Mouse (Mus musculus) midbrain, embryonic 16.5 days (tissue): ENCODE measurements around the gene Ucn. TPM values are rescaled to one million over a fixed set of nuclear protein-coding genes. Genes with fewer than 3 reads are reported as not detected.

Source experiments
- ATAC-seq: fragments of 200-750 bp; cut with Nextera tagmentation; 2 replicates; pipeline ENCODE4 v1.8.0; 2017; ENCODE audit warnings: moderate TSS enrichment
- H3K27ac ChIP-seq: fragments of 300-500 bp; sonication (generic); 2 replicates; pipeline ENCODE4 v1.5.1; 2014; ENCODE audit warnings: mild to moderate bottlenecking, low read length, mixed read lengths
- H3K27me3 ChIP-seq: fragments of 300-500 bp; sonication (generic); 2 replicates; pipeline ENCODE4 v1.6.1; 2014; ENCODE audit warnings: low read depth, low read length, mixed read lengths; ENCODE audit not compliant: control insufficient read depth, insufficient read depth
- H3K36me3 ChIP-seq: fragments of 300-500 bp; sonication (generic); 2 replicates; pipeline ENCODE4 v1.6.1; 2014; ENCODE audit warnings: mild to moderate bottlenecking, low read length, moderate library complexity, mixed read lengths; ENCODE audit not compliant: control insufficient read depth, insufficient read depth
- H3K4me1 ChIP-seq: fragments of 300-500 bp; sonication (generic); 2 replicates; pipeline ENCODE4 v1.6.1; 2014; ENCODE audit warnings: mild to moderate bottlenecking, low read length, mixed read lengths; ENCODE audit not compliant: control insufficient read depth, insufficient read depth
- H3K4me2 ChIP-seq: fragments of 300-500 bp; sonication (generic); 2 replicates; pipeline ENCODE4 v1.6.1; 2014; ENCODE audit warnings: mild to moderate bottlenecking, low read length, mixed read lengths
- H3K4me3 ChIP-seq: fragments of 300-500 bp; sonication (generic); 2 replicates; pipeline ENCODE4 v1.5.1; 2014; ENCODE audit warnings: low read depth, mild to moderate bottlenecking, low read length, moderate library complexity, mixed read lengths
- H3K9ac ChIP-seq: fragments of 300-500 bp; sonication (generic); 2 replicates; pipeline ENCODE4 v1.6.1; 2014; ENCODE audit warnings: low read depth, low read length, mixed read lengths
- H3K9me3 ChIP-seq: fragments of 300-500 bp; sonication (generic); replicated peaks from 2 replicates; pipeline ENCODE4 v1.6.1; 2014; ENCODE audit warnings: mild to moderate bottlenecking, low read length, mixed read lengths; ENCODE audit not compliant: control insufficient read depth, poor library complexity, severe bottlenecking
- WGBS: fragments of 180-500 bp; shearing (Covaris S2); extraction: QIAGEN DNeasy Blood & Tissue Kit; methylation state at CpG from one replicate; pipeline ENCODE4 v1.1.7; 2014; 5-methylcytosine and 5-hydroxymethylcytosine counted together
- polyA plus RNA-seq: library from polyadenylated mRNA; unstranded; fragments of >200 nt; fragmentation: Nextera tagmentation; extraction: Ambion mirVana; gene quantifications from 2 replicates; pipeline ENCODE4 v1.2.1, GENCODE M21; 2015

Gene Ucn
- polyA plus RNA-seq, 1 experiment from 2014 or later = not detected

GRCm38 (mm10) chr5:31154152-31154553, 15.5 kb upstream of the Ucn start, which contains the start of gene Mpv17:
Mpv17 (minus strand) TSS chr5:31154251.
- Histone ChIP-seq H3K36me3 (peaks cover 18% of the 10 kb centered on the region), H3K27ac (peak within 1 kb of the TSS; percentile 71), H3K9ac (peak within 1 kb of the TSS; percentile 74), H3K4me2 (peak within 1 kb of the TSS; percentile 85), H3K27me3 (no peaks in the 10 kb centered on the region), H3K4me3 (peak within 1 kb of the TSS; percentile 61), H3K9me3 (no peaks in the 10 kb centered on the region), H3K4me1 (peaks cover 12% of the 10 kb centered on the region)
- ATAC-seq = peak; percentile 97
- under 1% methylated on average over 19 of the region's 19 CpGs for WGBS

GRCm38 (mm10) chr5:31153516-31154151, 15.0 kb upstream of the Ucn start:
- Histone ChIP-seq H3K4me3 (peak overlapping the region; percentile 61), H3K9ac (peak overlapping the region; percentile 74), H3K36me3 (peaks cover 13% of the 10 kb centered on the region), H3K27me3 (no peaks in the 10 kb centered on the region), H3K27ac (peak overlapping the region; percentile 45), H3K4me1 (peaks cover 12% of the 10 kb centered on the region), H3K4me2 (peak overlapping the region; percentile 85), H3K9me3 (no peaks in the 10 kb centered on the region)
- WGBS = 35% methylated on average over 6 of the region's 6 CpGs
- peak; percentile 57 for ATAC-seq

- ATAC-seq = no peak
- 88% methylated on average over 3 of the region's 3 CpGs for WGBS
- no peaks in the 10 kb centered on the region for H3K36me3 ChIP-seq
- peaks cover 12% of the 10 kb centered on the region for H3K4me1 ChIP-seq
- no peaks in the 10 kb centered on the region for H3K9me3 ChIP-seq
- H3K9ac ChIP-seq = no peak overlapping the region
- no peak overlapping the region for H3K27ac ChIP-seq
- H3K4me3 ChIP-seq = no peak overlapping the region
- no peak overlapping the region for H3K4me2 ChIP-seq
- H3K27me3 ChIP-seq = no peaks in the 10 kb centered on the region
These were observed 13.1 kb upstream of the Ucn start for GRCm38 (mm10) chr5:31151746-31152145.

GRCm38 (mm10) chr5:31149781-31150180, 11.2 kb upstream of the Ucn start:
- Histone ChIP-seq H3K4me2 (no peak overlapping the region), H3K9ac (no peak overlapping the region), H3K4me1 (peaks cover 9% of the 10 kb centered on the region), H3K27me3 (no peaks in the 10 kb centered on the region), H3K9me3 (no peaks in the 10 kb centered on the region), H3K36me3 (no peaks in the 10 kb centered on the region), H3K27ac (no peak overlapping the region), H3K4me3 (no peak overlapping the region)
- 90% methylated on average over 4 of the region's 4 CpGs for WGBS
- ATAC-seq = no peak

GRCm38 (mm10) chr5:31138968-31139425, 368 bp upstream of the Ucn start:
- H3K4me2 ChIP-seq = peak overlapping the region; percentile 64; the same call in 1 of the 2 replicates
- WGBS = 17% methylated on average over 9 of the region's 9 CpGs
- ATAC-seq = no peak

GRCm38 (mm10) chr5:31137658-31138057, 971 bp downstream of the Ucn start:
- no peak overlapping the region for H3K27ac ChIP-seq
- H3K4me3 ChIP-seq = peak overlapping the region; percentile 31
- no peaks in the 10 kb centered on the region for H3K9me3 ChIP-seq
- peaks cover 13% of the 10 kb centered on the region for H3K4me1 ChIP-seq
- no peaks in the 10 kb centered on the region for H3K36me3 ChIP-seq
- H3K27me3 ChIP-seq = peaks cover 52% of the 10 kb centered on the region
- peak overlapping the region; percentile 64 for H3K4me2 ChIP-seq
- no peak for ATAC-seq
- 0% methylated on average over 13 of the region's 13 CpGs for WGBS
- H3K9ac ChIP-seq = 0 out of 2 replicates have a peak overlapping the region, but pooled peaks have one; percentile 16

More at GRCm38 (mm10) chr5:31138968-31139425, 368 bp upstream of the Ucn start:
- Histone ChIP-seq H3K9me3 (no peaks in the 10 kb centered on the region), H3K9ac (no peak overlapping the region), H3K27ac (no peak overlapping the region), H3K27me3 (peaks cover 52% of the 10 kb centered on the region), H3K36me3 (no peaks in the 10 kb centered on the region), H3K4me1 (peaks cover 13% of the 10 kb centered on the region), H3K4me3 (no peak overlapping the region)

GRCm38 (mm10) chr5:31136730-31137424, 1.8 kb downstream of the Ucn start:
- no peak for ATAC-seq

GRCm38 (mm10) chr5:31126050-31126449, 12.6 kb downstream of the Ucn start:
- Histone ChIP-seq H3K36me3 (no peaks in the 10 kb centered on the region), H3K27ac (no peak overlapping the region), H3K27me3 (peaks cover 3% of the 10 kb centered on the region; the same call in 1 of the 2 replicates), H3K9me3 (no peaks in the 10 kb centered on the region), H3K4me2 (no peak overlapping the region), H3K9ac (no peak overlapping the region), H3K4me1 (no peaks in the 10 kb centered on the region), H3K4me3 (no peak overlapping the region)
- 45% methylated on average over 5 of the region's 5 CpGs for WGBS
- ATAC-seq = no peak

More at GRCm38 (mm10) chr5:31136730-31137424, 1.8 kb downstream of the Ucn start:
- H3K27ac ChIP-seq = no peak overlapping the region
- H3K9me3 ChIP-seq = no peaks in the 10 kb centered on the region
- peaks cover 13% of the 10 kb centered on the region for H3K4me1 ChIP-seq
- peaks cover 52% of the 10 kb centered on the region for H3K27me3 ChIP-seq
- peak overlapping the region; percentile 31 for H3K4me3 ChIP-seq
- under 1% methylated on average over 31 of the region's 33 CpGs for WGBS
- no peak overlapping the region for H3K9ac ChIP-seq
- H3K36me3 ChIP-seq = no peaks in the 10 kb centered on the region
- peak overlapping the region; percentile 64 for H3K4me2 ChIP-seq

- Histone ChIP-seq H3K36me3 (no peaks in the 10 kb centered on the region), H3K4me3 (no peak overlapping the region), H3K4me2 (no peak overlapping the region), H3K27ac (no peak overlapping the region), H3K9me3 (no peaks in the 10 kb centered on the region), H3K9ac (no peak overlapping the region), H3K27me3 (no peaks in the 10 kb centered on the region), H3K4me1 (no peaks in the 10 kb centered on the region)
- 47% methylated on average over 2 of the region's 2 CpGs for WGBS
- no peak for ATAC-seq
These were observed 15.1 kb downstream of the Ucn start for GRCm38 (mm10) chr5:31123481-31123880.
